Mouse (Mus musculus) cerebral cortex, adult 2 months (tissue): Measurements from ENCODE around the gene Prl2c1.

Experiments
- WGBS: fragments of 180-500 bp; shearing (Covaris S2); methylation state at CpG from one replicate; pipeline ENCODE4 v1.1.7; 2018; 5-methylcytosine and 5-hydroxymethylcytosine counted together

Prl2c1 gene

GRCm38 (mm10) chr13:27849042-27849441 is at the start of gene Prl2c1:
Gene Prl2c1 (plus strand): TSS chr13:27849342.
- WGBS: 93% methylated on average over 3 of the region's 3 CpGs

DNA sequence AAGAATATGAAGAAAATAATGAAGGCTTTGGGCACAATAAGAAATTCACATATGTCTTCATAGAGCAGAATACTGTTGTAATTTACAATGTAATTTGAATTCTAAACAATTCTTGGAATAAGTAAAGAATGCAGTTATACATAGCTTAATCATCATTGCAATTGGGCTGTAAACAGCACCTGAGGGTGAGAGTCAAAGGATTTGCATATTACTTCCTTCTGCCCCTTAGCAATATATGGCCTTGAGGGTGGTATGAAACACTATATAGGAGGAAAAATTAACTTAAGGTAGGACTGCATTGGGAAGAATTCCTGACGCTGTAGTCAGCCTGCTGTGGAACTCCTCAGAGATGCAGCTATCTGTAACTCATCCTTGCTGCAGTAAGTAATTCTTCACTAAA is 47.8 kb upstream of the Prl2c1 start, which contains the start of gene Prl2a1:
TSS of gene Prl2a1 (plus strand) at position 301 of the 400 bp plus-strand sequence.
- 78% methylated on average over 1 of the region's 1 CpGs for WGBS

- 89% methylated on average over 1 of the region's 1 CpGs for WGBS
Observed at GRCm38 (mm10) chr13:27802765-27803164, 46.4 kb upstream of the Prl2c1 start.

DNA sequence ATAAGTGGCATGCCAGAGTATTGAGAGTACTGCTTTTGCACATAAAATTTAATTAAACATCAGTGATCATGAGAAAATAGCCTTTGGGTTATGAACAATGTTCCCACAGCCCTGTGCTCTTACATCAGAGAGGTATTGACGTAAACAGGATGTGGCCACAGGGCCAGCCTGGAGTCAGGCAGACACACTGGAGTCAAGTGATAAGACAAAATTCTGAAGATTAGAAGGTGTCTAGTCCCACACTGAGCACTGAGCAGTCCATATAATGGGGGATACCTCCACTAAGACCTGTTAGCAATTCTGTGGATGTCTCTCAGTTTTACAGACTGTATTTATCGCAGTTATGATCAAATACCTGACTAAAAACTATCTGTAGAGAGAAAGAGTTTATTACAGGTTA is 55.1 kb downstream of the Prl2c1 start:
- WGBS: 89% methylated on average over 2 of the region's 2 CpGs
